Mouse (Mus musculus): ENCODE data around the gene Bri3. TPM values are rescaled to one million over a fixed set of nuclear protein-coding genes. Genes with fewer than 3 reads are reported as not detected.

The Bri3 gene
- total RNA-seq, 2 experiments from 2014 or later: 115 to 151 TPM

- DNase-seq: no peak
These were observed 187.2 kb downstream of the Bri3 start for GRCm38 (mm10) chr5:144431481-144431880.

GRCm38 (mm10) chr5:144439286-144440040 is 195.2 kb downstream of the Bri3 start:
- DNase-seq: peak; percentile 58 to 60

- DNase-seq: peak; percentile 80 to 84
These were observed 197.6 kb downstream of the Bri3 start for GRCm38 (mm10) chr5:144441831-144442271.

- no peak for DNase-seq
These were observed 202.4 kb downstream of the Bri3 start for GRCm38 (mm10) chr5:144446475-144447225.

- DNase-seq: no peak
These were observed 203.0 kb downstream of the Bri3 start for GRCm38 (mm10) chr5:144447226-144447616.

GRCm38 (mm10) chr5:144447975-144448374 is 203.7 kb downstream of the Bri3 start:
- no peak for DNase-seq

GRCm38 (mm10) chr5:144452776-144453455 is 208.7 kb downstream of the Bri3 start:
- DNase-seq: no peak

- peak; percentile 70 to 75 for DNase-seq
These were observed 213.5 kb downstream of the Bri3 start for GRCm38 (mm10) chr5:144457623-144458287.

- peak; percentile 25 to 32 for DNase-seq
These were observed 222.8 kb downstream of the Bri3 start for GRCm38 (mm10) chr5:144466987-144467386.

- DNase-seq: no peak
These were observed 228.8 kb downstream of the Bri3 start for GRCm38 (mm10) chr5:144473056-144473455.

- no peak for DNase-seq
These were observed 235.5 kb downstream of the Bri3 start for GRCm38 (mm10) chr5:144479677-144480171.

GRCm38 (mm10) chr5:144483659-144484375 is 239.6 kb downstream of the Bri3 start:
- DNase-seq: no peak

GRCm38 (mm10) chr5:144491308-144491707 is 247.1 kb downstream of the Bri3 start:
- peak; percentile 19 to 32 for DNase-seq

Other genes with a start within 250 kb of the Bri3 start
- gene Ccz1, start 229.6 kb upstream of the Bri3 start, total RNA-seq (2021): 10 to 100 TPM; 54.1 to 62.9 TPM
- gene Ocm, start 217.8 kb upstream of the Bri3 start, total RNA-seq (2021): not detected
- 10 to 100 TPM; 33.6 to 34.1 TPM for gene Lmtk2, start 144.0 kb upstream of the Bri3 start, total RNA-seq (2021)
- under 1 TPM; 0.69 to 0.86 TPM for gene Bhlha15, start 54.2 kb upstream of the Bri3 start, total RNA-seq (2021)
- 100 to 1,000 TPM in 1 of 2 experiments, 10 to 100 TPM in 1; 92.8 to 111 TPM for gene Tecpr1, start 20.8 kb upstream of the Bri3 start, total RNA-seq (2021)
- 10 to 100 TPM in 1 of 2 experiments, 1 to 10 TPM in 1; 8.9 to 15.2 TPM for gene Baiap2l1, start 113.7 kb downstream of the Bri3 start, total RNA-seq (2021)

Measured in adrenal gland, postnatal 36 days (tissue).